Mouse (Mus musculus) right cerebral cortex, adult 2 months (tissue): ENCODE data around the gene Krtap31-1.
"Not testable (repeated sequence)": the region's sequence is repeated elsewhere in the genome, so short reads cannot be mapped to it uniquely, and the experiment has no call there.

Experiments used
- DNase-seq, 2 experiments: peaks; one replicate each; pipeline ENCODE4 v3.0.0; 2021 to 2022; ENCODE audit warnings: low spot score in 2 of 2

Krtap31-1 gene

GRCm38 (mm10) chr11:99907620-99908019, at the start of gene Krtap31-1:
Gene Krtap31-1 (plus strand): TSS chr11:99907920.
- no peak for DNase-seq

GRCm38 (mm10) chr11:99858761-99859160, 49.0 kb upstream of the Krtap31-1 start:
- peak in 1 of 2 experiments; percentile 4 for DNase-seq

- DNase-seq = not testable (repeated sequence)
These were observed 43.5 kb upstream of the Krtap31-1 start, which contains the start of gene Gm11559 for GRCm38 (mm10) chr11:99864176-99864575. Gene Gm11559 (plus strand): TSS chr11:99864476.

GRCm38 (mm10) chr11:99873089-99873488, 34.6 kb upstream of the Krtap31-1 start, which contains the start of gene Krtap9-1:
Gene Krtap9-1 (plus strand): TSS chr11:99873389.
- not testable (repeated sequence) for DNase-seq

GRCm38 (mm10) chr11:99878887-99879286, 28.8 kb upstream of the Krtap31-1 start, which contains the start of gene Gm11567:
Gene Gm11567 (plus strand): TSS chr11:99879187.
- DNase-seq = not testable (repeated sequence)

- no peak for DNase-seq
These were observed 6.7 kb downstream of the Krtap31-1 start, which contains the start of gene Gm11565 for GRCm38 (mm10) chr11:99914451-99914850. Gene Gm11565 (plus strand): TSS chr11:99914751.

GRCm38 (mm10) chr11:99935991-99936390, 28.3 kb downstream of the Krtap31-1 start, which contains the start of gene Krtap31-2:
Gene Krtap31-2 (plus strand): TSS chr11:99936291.
- DNase-seq = no peak

GRCm38 (mm10) chr11:99937751-99938264, 30.1 kb downstream of the Krtap31-1 start:
- no peak for DNase-seq

GRCm38 (mm10) chr11:99948175-99948574, 40.5 kb downstream of the Krtap31-1 start, which contains the start of gene Krtap9-5:
Gene Krtap9-5 (plus strand): TSS chr11:99948475.
- no peak for DNase-seq
